Mouse (Mus musculus): ENCODE measurements around the gene Gpc1.

The Gpc1 gene

GRCm38 (mm10) chr1:92833987-92834706 lies 2.7 kb downstream of the Gpc1 start:
- in situ Hi-C loops (cut with MboI, MseI): no loop called here

- in situ Hi-C loops (cut with MboI, MseI): no loop called here
Observed at GRCm38 (mm10) chr1:92837931-92838833, 6.7 kb downstream of the Gpc1 start.

- in situ Hi-C loops (cut with MboI, MseI): no loop called here
Observed at GRCm38 (mm10) chr1:92839211-92839610, 7.8 kb downstream of the Gpc1 start.

- in situ Hi-C loops (cut with MboI, MseI): loop anchor here (5.0 kb wide), 1 partner anchor 143 kb away; no protein-coding TSS in a partner anchor
Observed at GRCm38 (mm10) chr1:92840231-92840890, 8.9 kb downstream of the Gpc1 start.

- in situ Hi-C loops (cut with MboI, MseI): loop anchor here (5.0 kb wide), 1 partner anchor 144 kb away; no protein-coding TSS in a partner anchor
Observed at GRCm38 (mm10) chr1:92841427-92841826, 10.0 kb downstream of the Gpc1 start.

GRCm38 (mm10) chr1:92845889-92846288 lies 14.4 kb downstream of the Gpc1 start:
- in situ Hi-C loops (cut with MboI, MseI): no loop called here

- in situ Hi-C loops (cut with MboI, MseI): no loop called here
Observed at GRCm38 (mm10) chr1:92847873-92848839, 16.7 kb downstream of the Gpc1 start.

- in situ Hi-C loops (cut with MboI, MseI): no loop called here
Observed at GRCm38 (mm10) chr1:92849491-92849890, 18.0 kb downstream of the Gpc1 start.

- in situ Hi-C loops (cut with MboI, MseI): no loop called here
Observed at GRCm38 (mm10) chr1:92849938-92850574, 18.6 kb downstream of the Gpc1 start.

- in situ Hi-C loops (cut with MboI, MseI): no loop called here
Observed at GRCm38 (mm10) chr1:92852450-92852849, 21.0 kb downstream of the Gpc1 start.

GRCm38 (mm10) chr1:92861503-92861902 lies 30.1 kb downstream of the Gpc1 start:
- in situ Hi-C loops (cut with MboI, MseI): no loop called here

GRCm38 (mm10) chr1:92863268-92863667 lies 31.8 kb downstream of the Gpc1 start:
- in situ Hi-C loops (cut with MboI, MseI): no loop called here

GRCm38 (mm10) chr1:92866170-92866569 lies 34.7 kb downstream of the Gpc1 start:
- in situ Hi-C loops (cut with MboI, MseI): no loop called here

- in situ Hi-C loops (cut with MboI, MseI): no loop called here
Observed at GRCm38 (mm10) chr1:92869985-92870384, 38.5 kb downstream of the Gpc1 start.

GRCm38 (mm10) chr1:92872666-92873065 lies 41.2 kb downstream of the Gpc1 start:
- in situ Hi-C loops (cut with MboI, MseI): no loop called here

- in situ Hi-C loops (cut with MboI, MseI): no loop called here
Observed at GRCm38 (mm10) chr1:92874011-92874410, 42.6 kb downstream of the Gpc1 start.

- in situ Hi-C loops (cut with MboI, MseI): no loop called here
Observed at GRCm38 (mm10) chr1:92875360-92876111, 44.1 kb downstream of the Gpc1 start.

GRCm38 (mm10) chr1:92877431-92877978 lies 46.1 kb downstream of the Gpc1 start:
- in situ Hi-C loops (cut with MboI, MseI): no loop called here

GRCm38 (mm10) chr1:92878066-92878741 lies 46.8 kb downstream of the Gpc1 start:
- in situ Hi-C loops (cut with MboI, MseI): no loop called here
